Mouse (Mus musculus): ENCODE measurements around the gene Rrp9.

DNA sequence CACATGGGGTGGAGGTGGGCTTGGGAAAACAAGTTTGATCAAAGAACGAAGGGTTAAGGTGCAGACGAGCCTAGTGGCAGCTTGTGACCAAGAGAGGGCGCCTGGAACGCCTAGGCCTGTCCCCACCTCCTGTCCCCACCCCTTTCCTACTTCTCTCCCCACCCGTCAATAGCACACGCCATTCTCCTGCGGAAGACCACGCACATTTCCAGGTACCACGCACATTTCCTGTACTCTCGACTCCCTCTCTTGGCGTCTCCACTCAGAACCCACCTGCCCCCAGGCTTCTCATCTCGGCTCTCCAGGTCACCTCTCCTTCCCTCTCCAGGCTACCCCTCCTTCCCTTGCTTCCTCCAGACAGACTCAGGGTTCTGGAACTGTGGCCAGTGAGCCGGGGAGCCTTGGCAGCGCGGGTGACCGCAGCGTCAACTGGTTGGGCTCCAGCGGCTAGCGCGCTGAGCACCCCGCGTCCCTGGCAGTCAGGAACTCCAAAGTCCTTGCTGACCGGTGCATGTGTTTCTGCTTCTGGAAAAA is 27.2 kb upstream of the Rrp9 start:
- peak; percentile 65 for TF ChIP-seq CTCF (IDR thresholded peaks at IDR 0.05; ENCODE audit: extremely low read depth, insufficient read depth, low read length)
- TF ChIP-seq POLR2A (IDR thresholded peaks at IDR 0.05; ENCODE audit: extremely low read depth, insufficient read depth, low read length), result peak; percentile 89
